Mouse (Mus musculus): ENCODE data around the gene Rab6a. TPM values are rescaled to one million over a fixed set of nuclear protein-coding genes. Genes with fewer than 3 reads are reported as not detected.
A peak's percentile ranks its signal among the peaks of the same experiment; 100 is the strongest.
"Not testable (repeated sequence)": the region's sequence is repeated elsewhere in the genome, so short reads cannot be mapped to it uniquely, and the experiment has no call there.

The Rab6a gene
- 102 and 105 TPM in 2 replicates for polyA plus RNA-seq (2014; fragmentation: Nextera tagmentation; extraction: Ambion mirVana)

DNA sequence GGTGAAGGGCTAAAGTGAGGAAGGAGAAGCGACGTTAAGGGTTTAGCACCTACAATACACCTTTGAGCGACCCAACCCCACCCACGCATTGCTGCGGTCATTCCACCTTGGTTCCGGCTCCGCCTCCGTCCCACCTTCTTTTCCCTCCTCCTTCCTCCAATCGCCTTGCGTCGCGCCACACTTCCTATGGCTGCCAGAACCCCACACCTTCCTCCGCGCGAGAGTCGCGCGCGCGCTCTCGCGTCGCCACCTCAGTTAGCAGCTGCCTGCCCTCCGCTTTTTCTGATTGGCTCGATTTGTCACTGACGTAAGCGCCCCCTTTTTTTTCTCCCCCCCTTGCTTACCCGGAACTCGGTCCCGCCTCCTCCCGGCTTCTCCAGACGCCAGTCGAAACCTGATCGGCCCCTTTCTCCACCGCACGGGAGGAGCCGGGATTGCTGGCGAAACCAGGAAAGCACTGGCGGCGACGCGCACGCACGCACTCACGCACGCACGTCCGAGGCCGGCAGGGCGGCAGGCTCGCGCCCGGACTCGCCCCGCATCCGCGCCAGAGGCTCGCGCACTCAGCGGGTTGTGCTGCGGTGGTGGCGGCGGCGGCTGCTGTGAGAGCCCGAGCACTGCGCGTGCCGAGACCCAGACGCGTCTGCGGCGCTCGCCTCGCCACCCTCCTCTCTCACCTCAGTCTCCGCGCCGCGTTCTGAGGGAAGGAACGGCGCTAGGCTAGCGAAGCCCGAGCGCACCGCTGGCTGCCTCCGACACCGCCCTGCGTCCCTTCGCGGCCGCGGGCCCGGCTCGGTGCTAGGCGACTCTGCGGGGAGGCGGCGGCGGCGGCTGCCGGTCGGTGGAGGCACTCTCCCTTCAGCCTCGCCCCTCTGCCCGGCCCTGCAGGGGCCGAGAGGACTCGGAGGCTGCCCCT, at the start of gene Rab6a:
TSS of gene Rab6a (plus strand) at position 197 of the 916 bp plus-strand sequence.
- peak within 1 kb of the TSS; percentile 97 for H3K9ac ChIP-seq
- under 1% methylated on average over 102 of the region's 105 CpGs for WGBS
- peak within 1 kb of the TSS; percentile 85 for H3K4me2 ChIP-seq
- H3K27me3 ChIP-seq (ENCODE audit: insufficient read depth, low read length): no peaks in the 10 kb centered on the region
- H3K36me3 ChIP-seq (ENCODE audit: insufficient read depth): no peaks in the 10 kb centered on the region
- DNase-seq (peak; percentile 99), ATAC-seq (ENCODE audit: insufficient read depth) (peak; percentile 97)
- H3K4me1 ChIP-seq (ENCODE audit: insufficient read depth): no peaks in the 10 kb centered on the region; the same call in 1 of the 2 replicates
- TF ChIP-seq CTCF (IDR thresholded peaks at IDR 0.05; ENCODE audit: low read depth): peak; percentile 33; the same call in 1 of the 2 replicates
- no peaks in the 10 kb centered on the region for H3K9me3 ChIP-seq (ENCODE audit: low read depth, low read length)
- H3K4me3 ChIP-seq (ENCODE audit: low read depth, low read length): peak within 1 kb of the TSS; percentile 100
- peak within 1 kb of the TSS; percentile 99 for H3K27ac ChIP-seq (ENCODE audit: low read depth)

DNA sequence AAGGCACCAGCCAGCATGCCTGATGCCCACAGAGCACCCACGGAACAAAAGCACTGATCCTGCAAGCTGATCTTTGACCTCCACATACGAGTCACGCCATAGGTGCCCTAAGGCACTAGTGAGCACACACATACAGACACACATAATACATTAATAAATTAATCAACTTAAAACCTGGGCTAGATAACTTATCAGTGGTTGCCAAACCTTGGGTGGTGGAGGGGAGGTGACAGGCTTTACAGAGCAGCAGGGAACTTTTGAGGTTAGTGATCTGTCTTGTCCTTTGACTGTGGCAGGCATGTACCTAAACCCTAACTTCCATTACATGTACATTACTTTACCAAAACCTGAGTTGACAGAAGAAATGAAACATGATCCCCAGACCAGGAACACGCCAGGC, 47.9 kb upstream of the Rab6a start:
- WGBS: 82% methylated on average over 4 of the region's 4 CpGs
- Histone ChIP-seq H3K9me3 (ENCODE audit: low read depth, low read length) (no peaks in the 10 kb centered on the region), H3K4me3 (ENCODE audit: low read depth, low read length) (no peak overlapping the region), H3K27ac (ENCODE audit: low read depth) (no peak overlapping the region), H3K9ac (no peak overlapping the region), H3K4me1 (ENCODE audit: insufficient read depth) (no peaks in the 10 kb centered on the region), H3K27me3 (ENCODE audit: insufficient read depth, low read length) (no peaks in the 10 kb centered on the region), H3K36me3 (ENCODE audit: insufficient read depth) (peaks cover 4% of the 10 kb centered on the region; the same call in 1 of the 2 replicates), H3K4me2 (no peak overlapping the region)
- no peak for TF ChIP-seq CTCF (IDR thresholded peaks at IDR 0.05; ENCODE audit: low read depth)
- DNase-seq (no peak), ATAC-seq (ENCODE audit: insufficient read depth) (no peak)

DNA sequence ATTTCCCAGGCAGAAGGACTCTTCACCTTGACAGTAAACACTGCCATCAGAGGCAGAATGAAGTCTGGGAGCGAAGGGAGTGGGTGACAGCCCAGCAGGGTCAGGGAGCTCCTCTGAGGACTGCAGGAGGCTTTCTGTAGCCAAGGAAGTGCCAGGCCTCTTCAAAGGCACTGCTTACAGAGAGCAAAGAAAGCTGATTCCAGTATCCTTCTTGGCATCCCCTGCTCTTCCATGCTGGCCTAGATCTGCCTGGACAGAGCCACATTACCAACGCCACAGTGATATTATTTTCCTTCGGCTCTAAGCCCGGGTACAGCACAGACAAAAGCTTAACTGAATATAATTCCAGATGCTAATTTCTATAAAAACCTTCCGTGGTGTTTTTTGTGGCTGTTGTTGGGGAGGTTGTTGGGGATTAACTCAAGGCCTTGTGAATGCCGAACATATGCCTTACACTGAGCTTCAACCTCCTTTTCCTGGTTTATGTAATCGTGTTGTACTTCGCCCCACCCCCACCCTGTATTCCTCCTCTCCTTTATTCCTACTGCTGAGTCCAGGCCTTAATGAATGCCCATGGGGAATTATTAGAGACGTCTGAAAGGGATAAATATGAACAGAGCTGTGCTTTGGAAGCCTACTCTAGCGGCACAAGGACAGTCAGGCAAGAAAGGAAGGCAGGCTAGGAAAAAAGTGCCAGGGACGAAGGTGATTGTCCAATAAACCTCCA, 45.2 kb upstream of the Rab6a start:
- DNase-seq (no peak), ATAC-seq (ENCODE audit: insufficient read depth) (no peak)
- no peak overlapping the region for H3K4me3 ChIP-seq (ENCODE audit: low read depth, low read length)
- no peak for TF ChIP-seq CTCF (IDR thresholded peaks at IDR 0.05; ENCODE audit: low read depth)
- H3K4me1 ChIP-seq (ENCODE audit: insufficient read depth): no peaks in the 10 kb centered on the region
- H3K4me2 ChIP-seq: no peak overlapping the region
- no peak overlapping the region for H3K27ac ChIP-seq (ENCODE audit: low read depth)
- peaks cover 11% of the 10 kb centered on the region; the same call in 1 of the 2 replicates for H3K36me3 ChIP-seq (ENCODE audit: insufficient read depth)
- no peaks in the 10 kb centered on the region for H3K27me3 ChIP-seq (ENCODE audit: insufficient read depth, low read length)
- WGBS: 77% methylated on average over 11 of the region's 11 CpGs
- H3K9ac ChIP-seq: no peak overlapping the region; the same call in 1 of the 2 replicates
- no peaks in the 10 kb centered on the region for H3K9me3 ChIP-seq (ENCODE audit: low read depth, low read length)

DNA sequence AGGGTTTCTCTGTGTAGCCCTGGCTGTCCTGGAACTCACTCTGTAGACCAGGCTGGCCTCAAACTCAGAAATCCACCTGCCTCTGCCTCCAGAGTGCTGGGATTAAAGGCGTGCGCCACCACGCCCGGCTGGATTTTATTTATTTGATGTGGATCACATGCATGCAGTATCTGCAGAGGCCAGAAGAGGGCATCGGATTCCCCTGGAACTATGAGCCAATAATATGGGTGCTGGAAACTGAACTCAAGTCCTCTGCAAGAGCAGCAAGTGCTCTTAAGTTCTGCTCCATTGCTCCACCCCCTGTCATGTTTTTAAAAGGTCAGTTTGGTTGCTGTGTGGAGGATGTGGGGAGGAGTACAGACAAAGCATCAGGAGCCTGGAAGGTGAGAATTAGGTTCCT, 40.0 kb upstream of the Rab6a start:
- ATAC-seq (ENCODE audit: insufficient read depth); H3K27me3 ChIP-seq (ENCODE audit: insufficient read depth, low read length); H3K27ac ChIP-seq (ENCODE audit: low read depth); H3K4me2 ChIP-seq; H3K9ac ChIP-seq; H3K9me3 ChIP-seq (ENCODE audit: low read depth, low read length); DNase-seq; H3K4me3 ChIP-seq (ENCODE audit: low read depth, low read length); H3K4me1 ChIP-seq (ENCODE audit: insufficient read depth): not testable (repeated sequence)
- peak; percentile 20; the same call in 1 of the 2 replicates for TF ChIP-seq CTCF (IDR thresholded peaks at IDR 0.05; ENCODE audit: low read depth)
- H3K36me3 ChIP-seq (ENCODE audit: insufficient read depth): peaks cover 13% of the 10 kb centered on the region
- 73% methylated on average over 5 of the region's 5 CpGs for WGBS

DNA sequence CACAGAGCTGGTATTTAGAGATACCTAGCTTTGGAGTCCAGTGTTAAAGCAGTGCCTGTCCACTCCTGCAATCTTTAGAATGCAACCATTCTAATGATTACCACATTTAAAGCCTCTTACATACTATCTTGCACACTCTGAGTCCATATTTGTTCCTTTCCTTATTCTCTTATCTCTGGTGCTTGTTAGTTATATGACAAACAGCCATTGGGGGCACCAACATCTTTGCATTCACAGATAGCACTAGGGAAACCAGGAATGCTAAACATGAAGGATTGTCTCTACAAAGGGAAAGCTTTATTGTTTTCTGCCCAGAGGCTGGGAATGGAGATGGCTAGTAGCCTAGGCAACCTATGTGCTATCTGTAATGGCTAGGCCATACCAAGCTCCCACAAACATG, 37.3 kb upstream of the Rab6a start:
- Histone ChIP-seq H3K27ac (ENCODE audit: low read depth) (no peak overlapping the region), H3K4me1 (ENCODE audit: insufficient read depth) (no peaks in the 10 kb centered on the region), H3K9ac (no peak overlapping the region), H3K9me3 (ENCODE audit: low read depth, low read length) (no peaks in the 10 kb centered on the region), H3K27me3 (ENCODE audit: insufficient read depth, low read length) (no peaks in the 10 kb centered on the region), H3K36me3 (ENCODE audit: insufficient read depth) (peaks cover 5% of the 10 kb centered on the region), H3K4me2 (no peak overlapping the region), H3K4me3 (ENCODE audit: low read depth, low read length) (no peak overlapping the region)
- no peak for ATAC-seq (ENCODE audit: insufficient read depth)
- no peak for DNase-seq
- no peak for TF ChIP-seq CTCF (IDR thresholded peaks at IDR 0.05; ENCODE audit: low read depth)

DNA sequence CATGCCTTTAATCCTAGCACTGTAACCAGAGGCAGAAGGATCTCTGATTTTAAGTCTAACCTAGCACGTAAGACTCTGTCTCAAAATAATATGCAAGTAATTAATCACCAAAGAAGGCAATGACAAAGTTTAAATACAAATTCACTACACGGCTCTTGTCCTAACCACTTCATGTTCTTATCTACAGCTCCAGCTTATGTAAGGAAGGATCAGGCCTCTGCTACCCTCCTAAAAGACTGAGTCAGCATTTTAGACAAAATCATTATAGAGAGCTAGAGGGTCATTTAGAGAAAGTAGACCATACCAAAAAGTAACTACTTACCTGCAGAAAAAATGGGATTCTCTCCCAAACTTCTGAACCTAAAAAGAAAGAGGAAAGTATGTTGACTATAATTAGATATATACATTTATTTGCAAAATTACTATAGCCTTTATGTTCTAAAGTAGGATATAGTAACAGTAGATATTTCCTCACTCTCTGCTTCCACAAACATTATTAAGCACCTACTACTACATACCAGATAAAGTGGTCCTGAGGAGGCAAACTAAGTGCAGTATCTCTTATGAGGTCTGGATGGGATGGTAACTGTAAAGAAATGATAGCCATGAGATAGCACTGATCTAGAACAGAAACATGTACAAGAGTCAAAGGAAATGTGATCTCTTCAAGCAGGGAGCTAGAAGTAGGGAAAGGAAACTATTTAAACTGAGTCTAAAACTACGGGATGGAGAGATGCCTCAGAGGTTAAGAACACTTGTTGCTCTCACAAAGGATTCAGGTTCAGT, 36.1 kb upstream of the Rab6a start:
- Histone ChIP-seq H3K27me3 (ENCODE audit: insufficient read depth, low read length) (no peaks in the 10 kb centered on the region), H3K4me2 (no peak overlapping the region), H3K9me3 (ENCODE audit: low read depth, low read length) (no peaks in the 10 kb centered on the region), H3K4me3 (ENCODE audit: low read depth, low read length) (no peak overlapping the region), H3K36me3 (ENCODE audit: insufficient read depth) (peaks cover 3% of the 10 kb centered on the region), H3K4me1 (ENCODE audit: insufficient read depth) (no peaks in the 10 kb centered on the region), H3K9ac (no peak overlapping the region), H3K27ac (ENCODE audit: low read depth) (no peak overlapping the region)
- no peak for TF ChIP-seq CTCF (IDR thresholded peaks at IDR 0.05; ENCODE audit: low read depth)
- ATAC-seq (ENCODE audit: insufficient read depth) (no peak), DNase-seq (no peak)
- WGBS: 62% methylated on average over 3 of the region's 3 CpGs
